Mouse (Mus musculus): ENCODE results near the gene Gm3839. TPM values are rescaled to one million over a fixed set of nuclear protein-coding genes. Genes with fewer than 3 reads are reported as not detected.

Gm3839 gene
- total RNA-seq (2023) = not detected

GRCm38 (mm10) chr14:11356626-11357025, at the start of gene Gm3839:
Gm3839 (minus strand) TSS chr14:11356726.

Other genes starting within 250 kb of the Gm3839 start
- gene Fhit, start 194.7 kb downstream of the Gm3839 start, total RNA-seq (2023) = 3.5 TPM
- gene Ptprg, start 196.8 kb upstream of the Gm3839 start, total RNA-seq (2023) = not detected

Measured in CD4-positive naive resting alpha-beta T cell, adult 76 days (primary cell).